ENCODE assay signal across 9 mouse cellular contexts in the genomic region with DNA sequence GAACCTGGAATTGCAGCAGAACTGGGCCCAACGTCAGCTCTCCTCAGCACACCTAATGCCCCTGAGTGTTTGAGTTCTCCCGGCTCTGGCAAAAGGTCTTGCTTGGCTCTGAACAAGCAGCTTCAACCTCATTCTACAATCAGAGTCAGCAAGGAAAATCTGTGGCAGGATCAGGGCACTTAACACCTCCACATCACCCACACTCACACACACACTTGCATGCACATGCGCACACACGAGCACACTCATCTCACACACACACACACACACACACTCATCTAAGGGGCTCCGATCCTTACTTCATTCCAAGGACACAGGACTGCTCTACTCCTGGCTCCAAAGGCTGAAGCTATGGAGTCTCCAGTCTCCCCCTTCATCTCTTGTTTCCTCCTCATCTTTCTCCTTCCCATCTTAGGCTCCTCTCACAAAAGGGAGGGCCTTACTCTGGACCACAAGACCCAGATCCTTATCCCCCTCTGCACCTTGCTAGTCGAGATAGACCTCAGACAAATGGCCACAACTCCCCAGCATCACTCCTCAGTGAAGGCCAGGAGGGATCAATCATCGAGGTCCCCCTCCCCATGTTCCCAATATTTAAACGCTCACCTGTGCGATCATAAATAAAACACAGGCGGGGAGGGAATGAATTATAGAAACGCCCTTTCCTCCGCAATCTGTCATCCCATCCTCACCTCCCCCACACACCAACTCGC. TPM values are rescaled to one million over a fixed set of nuclear protein-coding genes. Genes with fewer than 3 reads are reported as not detected.
DNase-seq lines count a peak whose midpoint lies in the region; ATAC-seq lines count a peak whose summit lies in the region.
"Had no signal": no experiment of that assay in that cellular context is flagged by ENCODE, and none has a peak within 500 bp of the region (broad histone marks: within the 10 kb centered on the region; RNA-seq: fewer than 3 reads in every experiment).

No protein-coding gene starts in this region.

- no peak overlapping the region for H3K4me3 ChIP-seq in hindbrain, embryonic 10.5 days
- H3K4me3 ChIP-seq in hindbrain, embryonic 11.5 days (ENCODE audit: low read depth, low read length) = no peak overlapping the region
- peak overlapping the region; percentile 82 for H3K4me3 ChIP-seq in forebrain, embryonic 16.5 days (replicated peaks; ENCODE audit: low read length)
- no peak overlapping the region for H3K4me3 ChIP-seq in liver, embryonic 16.5 days (ENCODE audit: low read depth, low read length)

- no peak for ATAC-seq in hindbrain, embryonic 11.5 days (ENCODE audit: low FRiP score)
- ATAC-seq in forebrain, embryonic 16.5 days = no peak
- no peak for ATAC-seq in liver, embryonic 16.5 days (ENCODE audit: low read depth)

- H3K36me3 ChIP-seq in hindbrain, embryonic 10.5 days = peaks cover 5% of the 10 kb centered on the region
- no peaks in the 10 kb centered on the region for H3K36me3 ChIP-seq in hindbrain, embryonic 11.5 days (ENCODE audit: control insufficient read depth, insufficient read depth, low read length)
- no peaks in the 10 kb centered on the region for H3K36me3 ChIP-seq in forebrain, embryonic 16.5 days (ENCODE audit: control insufficient read depth, insufficient read depth)
- H3K36me3 ChIP-seq in liver, embryonic 16.5 days (ENCODE audit: control insufficient read depth, insufficient read depth) = no peaks in the 10 kb centered on the region

- H3K9me3 ChIP-seq in hindbrain, embryonic 10.5 days = peaks cover 4% of the 10 kb centered on the region; the same call in 1 of the 2 replicates
- H3K9me3 ChIP-seq in hindbrain, embryonic 11.5 days (ENCODE audit: control insufficient read depth, low read length) = no peaks in the 10 kb centered on the region
- H3K9me3 ChIP-seq in forebrain, embryonic 16.5 days (ENCODE audit: control insufficient read depth, low read length) = no peaks in the 10 kb centered on the region
- H3K9me3 ChIP-seq in liver, embryonic 16.5 days (replicated peaks; ENCODE audit: control insufficient read depth, low read length) = no peaks in the 10 kb centered on the region

- 80% methylated on average over 13 of the region's 13 CpGs for WGBS in hindbrain, embryonic 10.5 days
- WGBS in hindbrain, embryonic 11.5 days = 81% methylated on average over 13 of the region's 13 CpGs
- 75% methylated on average over 13 of the region's 13 CpGs for WGBS in forebrain, embryonic 16.5 days
- 74% methylated on average over 13 of the region's 13 CpGs for WGBS in liver, embryonic 16.5 days (ENCODE audit: insufficient replicate concordance)

- H3K27me3 ChIP-seq in hindbrain, embryonic 10.5 days (ENCODE audit: insufficient read depth, poor library complexity, severe bottlenecking) = no peaks in the 10 kb centered on the region
- H3K27me3 ChIP-seq in hindbrain, embryonic 11.5 days (ENCODE audit: control insufficient read depth, insufficient read depth, low read length) = no peaks in the 10 kb centered on the region
- no peaks in the 10 kb centered on the region for H3K27me3 ChIP-seq in forebrain, embryonic 16.5 days (replicated peaks; ENCODE audit: control insufficient read depth, insufficient read depth, low read length)
- H3K27me3 ChIP-seq in liver, embryonic 16.5 days (ENCODE audit: control insufficient read depth, insufficient read depth, low read depth, low read length) = no peaks in the 10 kb centered on the region

- no peak overlapping the region for H3K4me2 ChIP-seq in hindbrain, embryonic 11.5 days (replicated peaks; ENCODE audit: low read depth, low read length)
- H3K4me2 ChIP-seq in forebrain, embryonic 16.5 days (ENCODE audit: low read length) = peak overlapping the region; percentile 56
- H3K4me2 ChIP-seq in liver, embryonic 16.5 days (ENCODE audit: low read depth, low read length) = peak overlapping the region; percentile 77

- 0 out of 2 replicates have a peak overlapping the region, but pooled peaks have one; percentile 12 for H3K27ac ChIP-seq in hindbrain, embryonic 10.5 days
- H3K27ac ChIP-seq in hindbrain, embryonic 11.5 days (ENCODE audit: low read depth, low read length) = no peak overlapping the region
- H3K27ac ChIP-seq in forebrain, embryonic 16.5 days (ENCODE audit: low read length) = no peak overlapping the region
- peak overlapping the region; percentile 20; the same call in 1 of the 2 replicates for H3K27ac ChIP-seq in liver, embryonic 16.5 days (ENCODE audit: low read length)

- H3K4me1 ChIP-seq in hindbrain, embryonic 10.5 days (replicated peaks) = peaks cover 30% of the 10 kb centered on the region
- no peaks in the 10 kb centered on the region for H3K4me1 ChIP-seq in hindbrain, embryonic 11.5 days (replicated peaks; ENCODE audit: control insufficient read depth, insufficient read depth, low read length)
- peaks cover 26% of the 10 kb centered on the region for H3K4me1 ChIP-seq in forebrain, embryonic 16.5 days (replicated peaks; ENCODE audit: control insufficient read depth, insufficient read depth, low read length)
- H3K4me1 ChIP-seq in liver, embryonic 16.5 days (ENCODE audit: control insufficient read depth, low read depth, low read length) = peaks cover 36% of the 10 kb centered on the region

- DNase-seq in hindbrain, embryonic 10.5 days (ENCODE audit: low spot score) = no peak
- no peak for DNase-seq in hindbrain, embryonic 11.5 days (ENCODE audit: low spot score)
- DNase-seq in brain, adult 2 months (ENCODE audit: low read depth, low spot score) = peak; percentile 77
- no peak for DNase-seq in spleen, postnatal 4 days (ENCODE audit: low spot score in 2 of 2)
- DNase-seq in cerebellum, postnatal 4 days (ENCODE audit: low spot score in 2 of 2) = no peak
- no peak for DNase-seq in cerebellum, adult 9-10 months
- DNase-seq: cerebellum, postnatal 36 days had no signal

- H3K9ac ChIP-seq in hindbrain, embryonic 11.5 days (ENCODE audit: low read depth, low read length) = no peak overlapping the region
- peak overlapping the region; percentile 14; the same call in 1 of the 2 replicates for H3K9ac ChIP-seq in forebrain, embryonic 16.5 days (replicated peaks; ENCODE audit: low read depth, low read length)
- no peak overlapping the region for H3K9ac ChIP-seq in liver, embryonic 16.5 days (ENCODE audit: low read depth, low read length)

RNA-seq across cellular contexts. Expression of gene Sorbs1, which starts 3.0 kb away (rescaled TPM):
- 64.2 and 74.4 TPM in 2 replicates for polyA plus RNA-seq in hindbrain, embryonic 10.5 days (2016; fragmentation: Nextera tagmentation; extraction: Ambion mirVana)
- 82.7 and 97.2 TPM in 2 replicates for polyA plus RNA-seq in hindbrain, embryonic 11.5 days (2014; fragmentation: Nextera tagmentation; extraction: Ambion mirVana)
- polyA plus RNA-seq in forebrain, embryonic 16.5 days (2015; fragmentation: Nextera tagmentation; extraction: Ambion mirVana) = 112 and 128 TPM in 2 replicates
- 37.7 and 39.6 TPM in 2 replicates for polyA plus RNA-seq in liver, embryonic 16.5 days (2015; fragmentation: Nextera tagmentation; extraction: Ambion mirVana)

Comparison
In these comparisons a context has a peak if more than half of its experiments do, and no peak if none do; other contexts are left out.
1. H3K27ac ChIP-seq: peak in hindbrain, embryonic 10.5 days (single experiment) and liver, embryonic 16.5 days (single experiment); none in hindbrain, embryonic 11.5 days (single experiment) and forebrain, embryonic 16.5 days (single experiment).